Mouse (Mus musculus) T-helper 17 cell (primary cell): Measurements from ENCODE around the gene Cd80.

Experiments used
- in situ Hi-C, 2 experiments: fragments of 300-600 bp; cut with MboI, MseI; formaldehyde crosslinking; loops; 1 replicate in 1 of 2; 2 replicates in 1 of 2; pipeline ENCODE4 v1.15.1; 2025; ENCODE audit warnings: high pct_unique_total_duplicates in 2 of 2

The Cd80 gene

GRCm38 (mm10) chr16:38455511-38456418 lies at the start of gene Cd80:
Gene Cd80 (plus strand): TSS chr16:38455561.
- in situ Hi-C loops, result no loop called here

DNA sequence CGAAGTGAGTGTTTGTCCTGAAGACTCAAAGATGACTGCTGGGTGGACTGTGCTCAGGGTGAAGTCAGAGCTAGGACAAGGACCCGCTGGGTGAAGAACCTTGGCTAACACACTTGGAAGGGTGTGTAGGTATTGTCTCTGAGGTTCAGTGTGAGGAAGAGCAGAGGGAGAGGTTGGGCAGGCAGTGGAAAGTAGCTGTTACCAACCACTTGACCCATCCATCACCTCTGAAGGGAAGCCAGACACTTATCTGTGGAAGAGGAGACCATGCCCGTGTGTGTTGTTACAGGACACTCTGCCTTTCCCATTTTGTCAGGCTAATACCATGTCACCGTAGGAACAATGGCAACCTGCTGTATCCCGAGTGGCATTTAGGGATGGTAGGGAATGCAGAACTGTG lies 49.1 kb upstream of the Cd80 start:
- in situ Hi-C loops, result no loop called here

DNA sequence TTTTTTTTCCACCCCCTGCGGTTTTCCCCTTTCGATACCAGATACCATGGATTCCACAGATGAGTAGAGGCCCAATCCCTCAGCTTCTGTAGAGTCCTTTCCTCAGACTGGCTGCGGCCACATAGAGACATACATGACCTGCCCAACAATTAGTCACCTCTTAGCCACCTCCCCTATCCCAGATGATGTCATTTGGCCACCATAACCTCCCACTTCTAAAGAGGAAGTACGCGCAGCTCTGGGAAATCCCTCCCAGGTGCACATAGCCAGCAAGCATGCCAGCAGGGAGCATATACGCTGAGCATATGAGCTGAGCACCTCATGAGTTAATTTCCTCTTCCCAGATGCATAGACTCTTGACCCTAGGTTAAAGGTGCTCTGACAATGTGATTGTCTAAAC lies 48.7 kb upstream of the Cd80 start:
- in situ Hi-C loops, result no loop called here

- in situ Hi-C loops, result no loop called here
Measured at GRCm38 (mm10) chr16:38407584-38407983, 47.8 kb upstream of the Cd80 start.

DNA sequence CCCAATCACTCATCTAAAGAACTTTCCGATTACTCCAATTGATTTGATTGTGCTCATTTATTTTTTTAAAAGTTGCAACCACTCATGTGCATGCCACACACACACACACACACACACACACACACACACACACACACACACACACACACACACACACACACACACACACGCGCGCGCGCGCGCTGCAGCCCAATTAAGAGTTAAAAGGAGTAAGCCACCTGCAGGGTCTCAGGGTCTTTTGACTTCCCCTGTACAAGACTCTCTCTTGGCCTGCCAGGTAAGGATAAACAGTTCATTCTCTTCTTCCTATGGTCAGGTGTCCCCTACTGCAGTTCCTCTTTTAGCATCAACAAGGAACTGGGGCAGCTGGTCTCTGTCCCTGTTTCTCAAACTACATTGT lies 46.9 kb upstream of the Cd80 start:
- in situ Hi-C loops, result no loop called here

- in situ Hi-C loops, result no loop called here
Measured at GRCm38 (mm10) chr16:38414953-38415352, 40.4 kb upstream of the Cd80 start.

- in situ Hi-C loops, result loop anchor here in 1 of 2 experiments (25.0 kb wide), 1 partner anchor 637 kb away; no protein-coding TSS in a partner anchor
Measured at GRCm38 (mm10) chr16:38425374-38425773, 30.0 kb upstream of the Cd80 start.

DNA sequence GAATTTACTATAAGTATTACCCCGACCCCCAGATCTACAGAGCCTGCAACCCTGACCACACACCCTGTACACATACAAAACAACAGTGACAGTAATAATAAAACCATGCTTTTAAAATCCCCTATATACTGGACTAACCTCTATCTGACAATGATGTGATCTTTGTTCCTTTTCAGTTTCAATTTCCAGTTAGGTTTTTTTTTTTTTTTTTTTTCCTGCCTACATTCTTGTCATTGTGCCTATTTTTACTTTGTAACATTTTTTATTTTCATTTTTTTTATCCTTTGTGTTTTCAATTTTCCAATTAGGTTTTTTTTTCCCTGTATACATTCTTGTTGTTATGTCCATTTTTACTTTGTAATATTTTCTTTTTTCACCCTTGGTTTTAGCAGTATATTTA lies 29.6 kb upstream of the Cd80 start:
- in situ Hi-C loops, result loop anchor here in 1 of 2 experiments (25.0 kb wide), 1 partner anchor 637 kb away; no protein-coding TSS in a partner anchor

- in situ Hi-C loops, result loop anchor here in 1 of 2 experiments (25.0 kb wide), 1 partner anchor 631 kb away; no protein-coding TSS in a partner anchor
Measured at GRCm38 (mm10) chr16:38431446-38432185, 23.7 kb upstream of the Cd80 start.

DNA sequence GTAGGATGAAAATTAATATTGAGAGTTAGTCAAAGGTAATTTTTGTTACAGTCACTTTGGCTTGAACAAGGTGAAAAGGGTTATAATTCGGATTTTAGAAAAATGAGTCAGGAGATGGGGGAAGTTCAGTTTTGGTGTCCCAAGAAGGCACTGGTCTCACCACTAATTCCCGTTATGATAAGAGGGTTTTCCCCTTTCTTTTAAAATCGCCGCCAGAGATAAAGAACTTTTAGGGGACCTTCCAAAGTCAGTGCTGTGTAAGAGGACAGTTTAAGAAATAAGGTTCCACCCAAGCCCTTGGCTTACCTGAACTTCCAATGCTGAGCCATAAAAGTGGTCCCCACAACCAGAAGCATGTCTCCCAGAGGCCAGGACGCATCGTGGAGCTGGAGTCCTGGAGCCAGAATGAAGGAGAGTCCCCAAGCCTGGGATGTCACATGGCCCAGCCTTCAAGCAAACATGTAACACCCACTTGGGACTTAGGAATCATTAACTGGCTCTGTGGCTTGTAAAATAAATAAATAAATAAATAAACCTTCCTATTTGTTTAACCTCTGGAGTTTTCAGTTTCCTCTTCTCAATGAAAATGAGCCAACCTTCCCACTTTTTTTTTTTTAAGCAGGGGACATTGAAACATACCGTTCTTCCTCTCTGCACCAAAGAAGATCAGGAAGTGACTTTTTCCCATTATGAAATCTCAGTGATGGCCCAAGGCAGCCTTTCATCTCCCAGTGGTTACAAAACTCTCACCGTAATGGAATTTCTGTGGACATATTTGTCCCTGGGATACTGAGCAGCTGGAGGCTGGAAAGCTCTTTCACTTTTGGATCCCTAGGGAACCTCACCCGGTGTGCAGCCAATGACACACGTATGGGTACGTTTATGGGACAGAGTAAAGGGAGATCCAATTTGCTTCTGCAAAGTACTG lies 22.6 kb upstream of the Cd80 start, which contains the start of gene Pla1a:
TSS of gene Pla1a (minus strand) at position 648 of the 928 bp plus-strand sequence.
- in situ Hi-C loops, result loop anchor here in 1 of 2 experiments (25.0 kb wide), 1 partner anchor 630 kb away; no protein-coding TSS in a partner anchor

- in situ Hi-C loops, result loop anchor here in 1 of 2 experiments (25.0 kb wide), 1 partner anchor 629 kb away; no protein-coding TSS in a partner anchor
Measured at GRCm38 (mm10) chr16:38433514-38433913, 21.8 kb upstream of the Cd80 start.

- in situ Hi-C loops, result loop anchor here in 1 of 2 experiments (25.0 kb wide), 1 partner anchor 628 kb away; no protein-coding TSS in a partner anchor
Measured at GRCm38 (mm10) chr16:38434295-38434795, 21.0 kb upstream of the Cd80 start.

DNA sequence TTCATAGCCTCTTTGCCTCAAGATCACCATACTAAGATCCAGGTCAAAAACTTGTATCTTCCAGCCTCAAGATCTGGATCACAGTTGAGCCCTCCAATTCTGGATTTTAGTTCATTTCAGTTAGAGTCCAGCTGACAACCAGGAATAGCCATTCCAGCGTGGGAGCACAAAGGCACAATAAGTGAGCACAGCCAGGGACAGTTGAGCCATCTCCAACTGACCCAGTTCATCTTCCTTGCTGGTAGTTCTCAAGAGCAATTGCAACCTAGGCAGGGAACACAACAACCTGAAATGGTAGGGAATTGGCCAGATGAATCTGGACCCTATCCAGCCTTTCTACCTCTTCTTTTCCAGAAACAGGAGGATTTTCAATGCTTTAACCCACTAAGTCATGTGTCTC lies 16.2 kb upstream of the Cd80 start:
- in situ Hi-C loops, result loop anchor here in 1 of 2 experiments (25.0 kb wide), 1 partner anchor 623 kb away; no protein-coding TSS in a partner anchor

GRCm38 (mm10) chr16:38440403-38440802 lies 15.0 kb upstream of the Cd80 start:
- in situ Hi-C loops, result loop anchor here in 1 of 2 experiments (25.0 kb wide), 1 partner anchor 622 kb away; no protein-coding TSS in a partner anchor

DNA sequence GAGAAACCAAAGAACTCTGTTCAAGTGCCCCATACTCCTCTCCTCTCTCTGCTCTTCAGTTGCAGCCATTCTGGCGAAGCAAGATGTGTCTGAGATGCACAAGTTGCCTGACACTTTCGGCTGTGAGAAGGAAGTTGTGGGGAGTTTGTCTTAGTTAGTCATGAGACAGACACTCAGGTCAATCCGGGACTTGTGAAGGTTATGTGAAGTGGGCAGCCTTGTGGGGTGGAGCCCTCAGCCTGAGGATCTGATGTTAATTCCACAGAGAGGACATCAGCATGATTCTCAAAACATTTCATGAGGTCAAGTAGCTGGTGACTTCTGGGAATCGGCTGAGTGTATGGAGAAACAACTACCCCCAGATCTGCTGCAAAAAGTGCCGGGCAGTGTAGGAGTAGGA lies 13.8 kb upstream of the Cd80 start:
- in situ Hi-C loops, result loop anchor here in 1 of 2 experiments (25.0 kb wide), 1 partner anchor 621 kb away; no protein-coding TSS in a partner anchor

DNA sequence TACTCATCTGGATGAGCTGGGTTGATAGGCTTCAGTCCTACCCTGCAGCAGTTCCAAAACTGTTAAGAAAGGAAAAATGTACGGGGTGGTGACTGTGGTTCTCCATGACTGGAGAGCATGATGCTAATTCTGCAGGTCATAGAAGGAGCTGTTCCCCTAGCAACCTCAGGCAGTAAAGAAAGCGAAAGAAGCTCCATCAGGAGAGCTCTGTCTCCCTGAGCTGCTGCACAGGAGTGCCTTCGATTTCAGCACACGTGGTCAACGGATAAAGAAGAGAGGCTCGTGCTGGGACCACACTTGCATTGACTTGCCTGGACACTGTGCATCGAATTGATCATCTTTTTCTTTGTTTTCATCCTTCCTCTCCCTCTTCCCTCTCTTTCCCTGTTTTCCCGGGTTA lies 13.1 kb upstream of the Cd80 start:
- in situ Hi-C loops, result loop anchor here in 1 of 2 experiments (25.0 kb wide), 1 partner anchor 620 kb away; no protein-coding TSS in a partner anchor

DNA sequence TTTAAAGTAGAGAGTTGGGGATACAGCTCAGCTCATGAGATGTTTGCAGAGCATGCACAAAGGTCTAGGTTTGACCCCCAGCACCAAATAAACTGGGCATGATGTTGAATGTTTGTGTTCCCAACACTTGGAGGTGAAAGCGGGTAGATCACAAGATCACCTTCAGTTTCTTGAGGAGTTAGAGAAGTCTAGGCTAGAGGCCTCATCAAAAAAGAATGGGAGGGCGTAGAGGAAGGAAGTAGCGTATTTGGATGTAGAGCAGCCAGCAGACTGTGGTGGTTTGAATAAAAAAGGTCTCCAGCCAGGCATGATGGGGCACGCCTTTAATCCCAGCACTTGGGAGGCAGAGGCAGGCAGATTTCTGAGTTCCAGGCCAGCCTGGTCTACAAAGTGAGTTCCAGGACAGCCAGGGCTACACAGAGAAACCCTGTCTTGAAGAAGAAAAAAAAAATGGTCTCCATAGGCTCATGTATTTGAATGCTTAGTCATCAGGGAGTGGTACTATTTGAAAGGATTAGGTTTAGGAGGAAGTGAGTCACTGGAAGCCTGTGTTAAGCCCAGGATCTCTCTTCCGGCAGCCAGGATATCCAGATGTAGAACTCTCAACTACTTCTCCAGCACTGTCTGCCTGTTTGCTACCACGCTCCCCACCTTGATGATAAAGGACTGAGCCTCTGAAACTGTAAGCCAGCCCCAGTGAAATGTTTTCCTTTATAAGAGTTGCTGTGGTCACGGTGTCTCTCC lies 11.5 kb upstream of the Cd80 start:
- in situ Hi-C loops, result loop anchor here in 1 of 2 experiments (25.0 kb wide), 1 partner anchor 618 kb away; no protein-coding TSS in a partner anchor

- in situ Hi-C loops, result loop anchor here (5.0 to 25.0 kb wide), 2 partner anchors 37 to 617 kb away; no protein-coding TSS in a partner anchor
Measured at GRCm38 (mm10) chr16:38445046-38445445, 10.3 kb upstream of the Cd80 start.

DNA sequence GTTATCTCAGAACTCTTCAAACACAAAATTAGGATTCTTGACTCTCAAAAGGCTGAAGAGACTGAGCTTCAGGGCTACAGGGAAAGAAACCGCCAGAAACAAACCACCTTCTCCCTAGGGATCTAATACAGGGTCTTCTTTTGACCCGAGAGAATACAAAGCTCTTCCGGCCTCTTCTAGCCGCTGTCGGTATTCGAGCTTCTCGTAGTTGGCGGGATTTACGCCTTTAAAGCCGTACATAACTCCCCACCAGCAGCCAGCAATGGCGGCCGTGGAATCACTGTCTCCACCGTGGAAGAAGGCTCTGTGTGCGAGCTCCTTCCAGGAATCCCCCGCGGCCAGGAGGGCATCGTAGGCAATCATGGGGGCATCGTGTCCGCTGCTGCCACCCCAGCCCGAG lies 9.8 kb upstream of the Cd80 start:
- in situ Hi-C loops, result loop anchor here (5.0 to 25.0 kb wide), 2 partner anchors 37 to 617 kb away; no protein-coding TSS in a partner anchor
